Mouse (Mus musculus) ES-Bruce4 (cell line): ENCODE measurements around the gene Olfr314.
"Not testable (repeated sequence)": the region's sequence is repeated elsewhere in the genome, so short reads cannot be mapped to it uniquely, and the experiment has no call there.

Experiments
- CTCF ChIP-seq: IDR thresholded peaks from one replicate; pipeline ENCODE4 v1.8.1; 2011; ENCODE audit warnings: low read depth, low read length
- EP300 ChIP-seq: IDR thresholded peaks from 2 replicates; pipeline ENCODE4 v1.6.1; 2011; ENCODE audit warnings: low read depth, low read length; ENCODE audit not compliant: insufficient read depth
- POLR2A ChIP-seq: IDR thresholded peaks from one replicate; pipeline ENCODE4 v1.8.1; 2011; ENCODE audit warnings: low read length; ENCODE audit not compliant: insufficient read depth

DNA sequence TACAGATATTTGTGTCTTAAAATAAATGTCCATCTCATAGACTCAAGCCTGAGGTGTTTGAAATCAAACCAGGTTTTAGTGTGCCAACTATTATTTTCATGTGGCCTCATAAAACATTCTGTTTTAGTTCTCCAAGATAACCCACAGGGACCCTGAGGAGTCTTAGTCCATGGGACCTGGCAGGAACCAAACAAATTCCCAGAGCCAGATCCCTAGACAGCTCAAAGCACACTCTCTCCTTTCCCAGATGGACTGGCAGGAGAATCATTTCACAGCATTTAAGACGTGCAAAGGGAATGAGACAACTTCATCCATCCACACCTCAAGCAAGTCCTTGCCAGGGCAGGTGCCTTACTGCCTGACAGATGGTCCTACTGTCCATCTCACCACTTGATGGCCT lies 31.9 kb downstream of the Olfr314 start, which contains the start of gene Olfr313:
- TF ChIP-seq CTCF, POLR2A, EP300: not testable (repeated sequence)
